In the genomic region with DNA sequence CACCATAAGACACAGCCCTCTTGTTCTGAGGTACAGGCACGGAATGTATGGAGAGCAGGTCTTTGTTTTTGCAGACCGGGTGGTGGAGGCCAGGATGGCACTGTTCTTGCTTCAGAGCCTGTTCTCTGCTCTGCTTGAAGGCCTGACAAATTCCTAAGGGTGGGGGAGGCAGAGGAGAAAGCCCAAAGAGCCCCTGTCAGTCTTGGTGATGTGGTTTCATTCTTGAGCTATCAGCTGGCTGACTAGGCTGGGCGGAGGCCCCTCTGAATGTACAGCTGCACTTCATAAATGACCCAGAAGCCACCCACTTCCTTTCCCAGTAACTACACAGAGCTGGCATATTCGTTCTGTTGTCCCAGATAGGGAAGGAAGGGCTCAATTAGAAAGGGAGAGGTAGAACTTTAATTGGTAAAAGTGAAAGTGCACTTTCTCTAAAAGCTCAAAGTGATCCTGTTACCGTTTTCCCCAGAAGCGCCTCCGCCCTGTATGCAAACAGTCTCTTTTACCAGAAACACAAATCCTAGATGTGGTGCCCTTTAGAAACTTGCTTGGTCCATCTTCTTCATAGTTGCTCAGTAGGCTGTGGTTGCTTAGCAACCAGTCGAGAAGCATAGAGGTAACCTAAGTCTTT, we compare ENCODE assay signal across 9 mouse cellular contexts.
DNase-seq lines count a peak whose midpoint lies in the region; ATAC-seq and TF ChIP-seq lines count a peak whose summit lies in the region.
"Had no signal": no experiment of that assay in that cellular context is flagged by ENCODE, and none has a peak within 500 bp of the region (broad histone marks: within the 10 kb centered on the region; RNA-seq: fewer than 3 reads in every experiment).

No protein-coding gene starts in this region.

- H3K27ac ChIP-seq in limb, embryonic 14.5 days (replicated peaks; ENCODE audit: low read depth, low read length), result no peak overlapping the region
- H3K27ac ChIP-seq in midbrain, embryonic 15.5 days, result no peak overlapping the region
- H3K27ac ChIP-seq: neural tube, embryonic 13.5 days had no signal

- peak overlapping the region; percentile 25; the same call in 1 of the 2 replicates for H3K9ac ChIP-seq in limb, embryonic 14.5 days (ENCODE audit: low read depth, low read length, severe bottlenecking)
- H3K9ac ChIP-seq in midbrain, embryonic 15.5 days, result no peak overlapping the region
- H3K9ac ChIP-seq: neural tube, embryonic 13.5 days had no signal

- H3K4me1 ChIP-seq in limb, embryonic 14.5 days (ENCODE audit: control insufficient read depth, insufficient read depth, low read length), result peaks cover 9% of the 10 kb centered on the region
- no peaks in the 10 kb centered on the region for H3K4me1 ChIP-seq in midbrain, embryonic 15.5 days

- ATAC-seq in limb, embryonic 14.5 days (ENCODE audit: low FRiP score, low read depth), result peak; percentile 73
- ATAC-seq in midbrain, embryonic 15.5 days (replicated peaks), result 0 out of 2 replicates have a peak, but pooled peaks have one; percentile 20

- no peaks in the 10 kb centered on the region for H3K9me3 ChIP-seq in limb, embryonic 14.5 days (ENCODE audit: control insufficient read depth, low read length)
- H3K9me3 ChIP-seq in midbrain, embryonic 15.5 days, result no peaks in the 10 kb centered on the region
- H3K9me3 ChIP-seq: neural tube, embryonic 13.5 days had no signal

- no peaks in the 10 kb centered on the region for H3K36me3 ChIP-seq in limb, embryonic 14.5 days (ENCODE audit: control insufficient read depth, insufficient read depth, low read length)
- no peaks in the 10 kb centered on the region for H3K36me3 ChIP-seq in midbrain, embryonic 15.5 days (replicated peaks)
- H3K36me3 ChIP-seq: neural tube, embryonic 13.5 days had no signal

- no peak overlapping the region for H3K4me2 ChIP-seq in limb, embryonic 14.5 days (replicated peaks; ENCODE audit: low read depth, low read length, severe bottlenecking)
- H3K4me2 ChIP-seq in midbrain, embryonic 15.5 days, result no peak overlapping the region
- H3K4me2 ChIP-seq: neural tube, embryonic 13.5 days had no signal

- no peak overlapping the region for H3K4me3 ChIP-seq in limb, embryonic 14.5 days (replicated peaks; ENCODE audit: low read length)
- no peak overlapping the region for H3K4me3 ChIP-seq in midbrain, embryonic 15.5 days
- H3K4me3 ChIP-seq: neural tube, embryonic 13.5 days had no signal

- no peak for TF ChIP-seq POLR2A in limb, embryonic 14.5 days (IDR thresholded peaks at IDR 0.05; ENCODE audit: borderline replicate concordance, extremely low read depth, insufficient read depth, insufficient read length)

- peak; percentile 18 for DNase-seq in kidney, postnatal 14 days
- DNase-seq in kidney, adult 9 months, result no peak
- peak; percentile 34 for DNase-seq in forelimb bud, embryonic 11.5 days (ENCODE audit: low read depth, low spot score)
- peak; percentile 53 for DNase-seq in limb, embryonic 14.5 days (ENCODE audit: low spot score)
- DNase-seq in right cerebral cortex, postnatal 14 days, result no peak
- no peak for DNase-seq in cerebellum, adult 8-10 months
- DNase-seq in testis, postnatal 10 days (ENCODE audit: low spot score), result no peak

- WGBS in limb, embryonic 14.5 days, result 41% methylated on average over 8 of the region's 8 CpGs
- WGBS in midbrain, embryonic 15.5 days, result 25% methylated on average over 8 of the region's 8 CpGs

- H3K27me3 ChIP-seq in limb, embryonic 14.5 days (ENCODE audit: control insufficient read depth, insufficient read depth, low read length), result no peaks in the 10 kb centered on the region
- no peaks in the 10 kb centered on the region for H3K27me3 ChIP-seq in midbrain, embryonic 15.5 days (replicated peaks)
- H3K27me3 ChIP-seq: neural tube, embryonic 13.5 days had no signal

Comparison
In these comparisons a context has a peak if more than half of its experiments do, and no peak if none do; other contexts are left out.
1. DNase-seq: peak in kidney, postnatal 14 days (single experiment), forelimb bud, embryonic 11.5 days (single experiment) and limb, embryonic 14.5 days (single experiment); none in kidney, adult 9 months (single experiment), right cerebral cortex, postnatal 14 days (single experiment), cerebellum, adult 8-10 months (single experiment) and testis, postnatal 10 days (single experiment).